Comparison of ENCODE assay signal across 11 mouse cellular contexts in genomic region chr2:9874467-9875219, GRCm38 (mm10). TPM values are rescaled to one million over a fixed set of nuclear protein-coding genes. Genes with fewer than 3 reads are reported as not detected.
A peak's percentile ranks its signal among the peaks of the same experiment; 100 is the strongest.
DNase-seq lines count a peak whose midpoint lies in the region; ATAC-seq and TF ChIP-seq lines count a peak whose summit lies in the region.
"Had no signal": no experiment of that assay in that cellular context is flagged by ENCODE, and none has a peak within 500 bp of the region (broad histone marks: within the 10 kb centered on the region; RNA-seq: fewer than 3 reads in every experiment).

No protein-coding gene starts in this region.

- ATAC-seq in CD4-positive, CD25-positive, alpha-beta regulatory T cell, adult 4 months = no peak
- no peak for ATAC-seq in liver, embryonic 12.5 days
- no peak for ATAC-seq in liver, postnatal 0 days
- no peak for ATAC-seq in midbrain, embryonic 11.5 days (ENCODE audit: low FRiP score)

- H3K27ac ChIP-seq in liver, embryonic 12.5 days = no peak overlapping the region
- no peak overlapping the region for H3K27ac ChIP-seq in liver, postnatal 0 days (ENCODE audit: low read depth)
- peak overlapping the region; percentile 25; the same call in 1 of the 2 replicates for H3K27ac ChIP-seq in midbrain, embryonic 11.5 days (ENCODE audit: low read depth, low read length)

- H3K4me1 ChIP-seq in liver, embryonic 12.5 days = peaks cover 28% of the 10 kb centered on the region; the same call in 1 of the 2 replicates
- peaks cover 17% of the 10 kb centered on the region for H3K4me1 ChIP-seq in liver, postnatal 0 days (ENCODE audit: insufficient read depth)
- H3K4me1 ChIP-seq in midbrain, embryonic 11.5 days (ENCODE audit: control insufficient read depth, insufficient read depth, low read length) = peaks cover 15% of the 10 kb centered on the region

- H3K9ac ChIP-seq in liver, embryonic 12.5 days = no peak overlapping the region
- H3K9ac ChIP-seq in liver, postnatal 0 days (replicated peaks) = no peak overlapping the region
- peak overlapping the region; percentile 30 for H3K9ac ChIP-seq in midbrain, embryonic 11.5 days (ENCODE audit: low read length)

- DNase-seq in CD4-positive, CD25-positive, alpha-beta regulatory T cell, adult 2 months (ENCODE audit: low read depth, low spot score) = peak; percentile 51
- no peak for DNase-seq in liver, postnatal 0 days
- DNase-seq in midbrain, embryonic 11.5 days (ENCODE audit: low spot score, missing footprints) = peak; percentile 90
- peak; percentile 26 to 59 for DNase-seq in thymus, postnatal 36 days
- no peak for DNase-seq in left cerebral cortex, adult 18-20 months (ENCODE audit: low spot score in 2 of 2)
- no peak for DNase-seq in c-Kit-positive CD71-positive TER-119-positive erythroid progenitor cells, embryonic 14.5 days (ENCODE audit: low spot score)
- DNase-seq: cerebellum, adult 2 months; lung, adult 18-20 months had no signal

- no peak overlapping the region for H3K4me3 ChIP-seq in liver, embryonic 12.5 days
- H3K4me3 ChIP-seq in liver, postnatal 0 days (ENCODE audit: low read depth, low read length) = no peak overlapping the region
- peak overlapping the region; percentile 22 for H3K4me3 ChIP-seq in midbrain, embryonic 11.5 days (ENCODE audit: low read depth, low read length)

- WGBS in liver, embryonic 12.5 days (ENCODE audit: insufficient replicate concordance) = 33% methylated on average over 39 of the region's 39 CpGs
- 56% methylated on average over 32 of the region's 39 CpGs for WGBS in liver, postnatal 0 days (ENCODE audit: insufficient replicate concordance)
- WGBS in midbrain, embryonic 11.5 days = 2% methylated on average over 39 of the region's 39 CpGs

- H3K36me3 ChIP-seq in liver, embryonic 12.5 days = no peaks in the 10 kb centered on the region
- no peaks in the 10 kb centered on the region for H3K36me3 ChIP-seq in liver, postnatal 0 days (replicated peaks; ENCODE audit: insufficient read depth, low read length)
- no peaks in the 10 kb centered on the region for H3K36me3 ChIP-seq in midbrain, embryonic 11.5 days (ENCODE audit: control insufficient read depth, insufficient read depth, low read length)

- no peaks in the 10 kb centered on the region for H3K9me3 ChIP-seq in liver, embryonic 12.5 days (replicated peaks)
- H3K9me3 ChIP-seq in liver, postnatal 0 days (ENCODE audit: low read length) = no peaks in the 10 kb centered on the region
- no peaks in the 10 kb centered on the region for H3K9me3 ChIP-seq in midbrain, embryonic 11.5 days (ENCODE audit: control insufficient read depth, low read length)

- no peak for TF ChIP-seq CTCF in liver, postnatal 0 days (IDR thresholded peaks at IDR 0.05; ENCODE audit: low read depth)

- H3K4me2 ChIP-seq in liver, embryonic 12.5 days = peak overlapping the region; percentile 11
- H3K4me2 ChIP-seq in liver, postnatal 0 days (ENCODE audit: low read depth, low read length) = no peak overlapping the region
- H3K4me2 ChIP-seq in midbrain, embryonic 11.5 days = peak overlapping the region; percentile 22; the same call in 1 of the 2 replicates

- H3K27me3 ChIP-seq in liver, embryonic 12.5 days (replicated peaks) = peaks cover 97% of the 10 kb centered on the region
- H3K27me3 ChIP-seq in liver, postnatal 0 days (ENCODE audit: insufficient read depth, low read length) = peaks cover 51% of the 10 kb centered on the region
- peaks cover 79% of the 10 kb centered on the region for H3K27me3 ChIP-seq in midbrain, embryonic 11.5 days (ENCODE audit: control insufficient read depth, insufficient read depth, low read length)

- TF ChIP-seq EP300 in liver, postnatal 0 days (IDR thresholded peaks at IDR 0.05; ENCODE audit: low read depth) = no peak

RNA-seq across cellular contexts. Expression of gene 4930412O13Rik, which starts 6.4 kb away (rescaled TPM):
- polyA plus RNA-seq in CD4-positive, CD25-positive, alpha-beta regulatory T cell, adult 4 months (2017; shearing (Covaris generic)) = 1 to 10 TPM in 1 of 2 experiments, under 1 TPM in 1; 0.66 to 1.9 TPM
- polyA plus RNA-seq in liver, embryonic 12.5 days (2016; fragmentation: Nextera tagmentation; extraction: Ambion mirVana) = not detected in 2 replicates
- polyA plus RNA-seq in liver, postnatal 0 days (2015; fragmentation: Nextera tagmentation; extraction: Ambion mirVana) = not detected in 2 replicates
- 0.20 and 1.2 TPM in 2 replicates for polyA plus RNA-seq in midbrain, embryonic 11.5 days (2014; fragmentation: Nextera tagmentation; extraction: Ambion mirVana)
- total RNA-seq in left cerebral cortex, adult 18-20 months (2021) = not detected
- total RNA-seq: granulocyte monocyte progenitor cell, adult 5-6 weeks had no signal
- polyA plus RNA-seq: cerebellum, adult 2 months had no signal

RNA-seq across cellular contexts. Expression of gene 9230102O04Rik, which starts 14.7 kb away (rescaled TPM):
- under 1 TPM in 1 of 2 experiments, not detected in 1; 0.81 TPM for polyA plus RNA-seq in CD4-positive, CD25-positive, alpha-beta regulatory T cell, adult 4 months (2017; shearing (Covaris generic))
- 0.37 TPM in 1 of 2 replicates, not detected in the other for polyA plus RNA-seq in liver, embryonic 12.5 days (2016; fragmentation: Nextera tagmentation; extraction: Ambion mirVana)
- polyA plus RNA-seq in liver, postnatal 0 days (2015; fragmentation: Nextera tagmentation; extraction: Ambion mirVana) = not detected in 2 replicates
- 1.4 and 1.6 TPM in 2 replicates for polyA plus RNA-seq in midbrain, embryonic 11.5 days (2014; fragmentation: Nextera tagmentation; extraction: Ambion mirVana)
- total RNA-seq in left cerebral cortex, adult 18-20 months (2021) = not detected
- total RNA-seq: granulocyte monocyte progenitor cell, adult 5-6 weeks had no signal
- polyA plus RNA-seq: cerebellum, adult 2 months had no signal

RNA-seq across cellular contexts. Expression of gene Gata3, which starts 15.2 kb away (rescaled TPM):
- polyA plus RNA-seq in CD4-positive, CD25-positive, alpha-beta regulatory T cell, adult 4 months (2017; shearing (Covaris generic)) = 100 to 1,000 TPM; 136 to 163 TPM
- 2.0 and 2.1 TPM in 2 replicates for polyA plus RNA-seq in liver, embryonic 12.5 days (2016; fragmentation: Nextera tagmentation; extraction: Ambion mirVana)
- 1.1 and 1.3 TPM in 2 replicates for polyA plus RNA-seq in liver, postnatal 0 days (2015; fragmentation: Nextera tagmentation; extraction: Ambion mirVana)
- polyA plus RNA-seq in midbrain, embryonic 11.5 days (2014; fragmentation: Nextera tagmentation; extraction: Ambion mirVana) = 34.1 and 34.8 TPM in 2 replicates
- total RNA-seq in left cerebral cortex, adult 18-20 months (2021) = not detected
- total RNA-seq: granulocyte monocyte progenitor cell, adult 5-6 weeks had no signal

Comparison
In these comparisons a context has a peak if more than half of its experiments do, and no peak if none do; other contexts are left out.
1. DNase-seq: peak in CD4-positive, CD25-positive, alpha-beta regulatory T cell, adult 2 months (single experiment), midbrain, embryonic 11.5 days (single experiment) and thymus, postnatal 36 days (2 of 2); none in liver, postnatal 0 days (single experiment), left cerebral cortex, adult 18-20 months (0 of 2) and c-Kit-positive CD71-positive TER-119-positive erythroid progenitor cells, embryonic 14.5 days (single experiment).
2. RNA of gene Gata3, which starts 15.2 kb away (polyA plus RNA-seq): 136 to 163 TPM in CD4-positive, CD25-positive, alpha-beta regulatory T cell, adult 4 months and 34.1 to 34.8 TPM in midbrain, embryonic 11.5 days; 2.0 to 2.1 TPM in liver, embryonic 12.5 days and 1.1 to 1.3 TPM in liver, postnatal 0 days; every median in the first group is over 10 times any median in the second.